Mouse (Mus musculus): ENCODE measurements around the gene Agap1. TPM values are rescaled to one million over a fixed set of nuclear protein-coding genes. Genes with fewer than 3 reads are reported as not detected.

Gene Agap1
- total and polyA plus RNA-seq, 3 experiments, result 0.01 TPM; not detected in 2

GRCm38 (mm10) chr1:89724141-89724540 is 269.5 kb downstream of the Agap1 start:
- Histone ChIP-seq H3K36me3 (ENCODE audit: control insufficient read depth in 1 of 2, insufficient read depth in 2 of 2, low read length in 2 of 2) (no peaks in the 10 kb centered on the region), H3K27ac (ENCODE audit: control insufficient read depth, low read depth, low read length) (no peak overlapping the region), H3K4me3 (ENCODE audit: control insufficient read depth in 1 of 2, insufficient read depth in 1 of 2, low read depth in 2 of 2, low read length in 2 of 2) (no peak overlapping the region), H3K9ac (ENCODE audit: control insufficient read depth, low read depth, low read length, poor library complexity, severe bottlenecking) (no peak overlapping the region), H3K4me1 (ENCODE audit: control insufficient read depth in 1 of 2, insufficient read depth in 2 of 2, low read length in 2 of 2) (no peaks in the 10 kb centered on the region), H3K79me2 (ENCODE audit: control insufficient read depth, insufficient read depth, low read length, poor library complexity) (no peaks in the 10 kb centered on the region), H3K27me3 (ENCODE audit: control insufficient read depth in 1 of 2, insufficient read depth in 2 of 2, low read length in 2 of 2) (no peaks in the 10 kb centered on the region), H3K9me3 (replicated peaks; ENCODE audit: insufficient read depth, low read length) (no peaks in the 10 kb centered on the region)
- TF ChIP-seq TBP (IDR thresholded peaks at IDR 0.05; ENCODE audit: low read depth, low read length), result no peak
- TF ChIP-seq RAD21 (IDR thresholded peaks at IDR 0.05; ENCODE audit: low read depth, low read length), result no peak
- no peak for DNase-seq (ENCODE audit: low read depth, low spot score)

GRCm38 (mm10) chr1:89724555-89724954 is 269.9 kb downstream of the Agap1 start:
- DNase-seq (ENCODE audit: low read depth, low spot score), result no peak
- no peak overlapping the region for H3K27ac ChIP-seq (ENCODE audit: control insufficient read depth, low read depth, low read length)
- no peak overlapping the region for H3K9ac ChIP-seq (ENCODE audit: control insufficient read depth, low read depth, low read length, poor library complexity, severe bottlenecking)
- H3K27me3 ChIP-seq (ENCODE audit: control insufficient read depth in 1 of 2, insufficient read depth in 2 of 2, low read length in 2 of 2), result no peaks in the 10 kb centered on the region
- no peaks in the 10 kb centered on the region for H3K9me3 ChIP-seq (replicated peaks; ENCODE audit: insufficient read depth, low read length)
- TF ChIP-seq MYB (IDR thresholded peaks at IDR 0.05; ENCODE audit: low read depth, low read length) (no peak), ZMIZ1 (IDR thresholded peaks at IDR 0.05; ENCODE audit: low read depth, low read length) (no peak), CHD1 (IDR thresholded peaks at IDR 0.05; ENCODE audit: low read depth, low read length) (no peak), ZKSCAN1 (IDR thresholded peaks at IDR 0.05; ENCODE audit: low read depth, low read length) (no peak), NRF1 (IDR thresholded peaks at IDR 0.05; ENCODE audit: insufficient read depth, low read depth, low read length, poor library complexity, severe bottlenecking) (no peak), HCFC1 (IDR thresholded peaks at IDR 0.05; ENCODE audit: low read depth, low read length) (no peak), MYC (IDR thresholded peaks at IDR 0.05; ENCODE audit: low read depth, low read length) (no peak), TAL1 (IDR thresholded peaks at IDR 0.05; ENCODE audit: low read length) (no peak), MAZ (IDR thresholded peaks at IDR 0.05; ENCODE audit: low read depth, low read length) (no peak), UBTF (IDR thresholded peaks at IDR 0.05; ENCODE audit: borderline replicate concordance, insufficient read depth, low read depth, low read length) (no peak), POLR2A (IDR thresholded peaks at IDR 0.05; ENCODE audit: control insufficient read depth in 1 of 2, insufficient read depth in 1 of 2, low read depth in 1 of 2, low read length in 2 of 2, poor library complexity in 1 of 2) (no peak), MEF2A (IDR thresholded peaks at IDR 0.05; ENCODE audit: extremely low read depth, insufficient replicate concordance, low read depth, low read length, poor library complexity, severe bottlenecking) (no peak), NELFE (IDR thresholded peaks at IDR 0.05; ENCODE audit: low read depth, low read length) (no peak), SIN3A (IDR thresholded peaks at IDR 0.05; ENCODE audit: low read length) (no peak), E2F4 (IDR thresholded peaks at IDR 0.05; ENCODE audit: borderline replicate concordance, low read depth, low read length) (no peak), MXI1 (IDR thresholded peaks at IDR 0.05; ENCODE audit: low read depth, low read length) (no peak), GABPA (IDR thresholded peaks at IDR 0.05; ENCODE audit: low read depth, low read length) (no peak), ETS1 (IDR thresholded peaks at IDR 0.05; ENCODE audit: low read depth, low read length) (no peak)
- H3K36me3 ChIP-seq (ENCODE audit: control insufficient read depth in 1 of 2, insufficient read depth in 2 of 2, low read length in 2 of 2), result no peaks in the 10 kb centered on the region
- no peaks in the 10 kb centered on the region for H3K79me2 ChIP-seq (ENCODE audit: control insufficient read depth, insufficient read depth, low read length, poor library complexity)
- no peak overlapping the region for H3K4me3 ChIP-seq (ENCODE audit: control insufficient read depth in 1 of 2, insufficient read depth in 1 of 2, low read depth in 2 of 2, low read length in 2 of 2)
- no peaks in the 10 kb centered on the region for H3K4me1 ChIP-seq (ENCODE audit: control insufficient read depth in 1 of 2, insufficient read depth in 2 of 2, low read length in 2 of 2)

All from MEL (cell line).